Mouse (Mus musculus): ENCODE results near the gene Pappa. TPM values are rescaled to one million over a fixed set of nuclear protein-coding genes. Genes with fewer than 3 reads are reported as not detected.

The Pappa gene
- polyA plus RNA-seq, 1 experiment from 2014 or later = 1.7 TPM

GRCm38 (mm10) chr4:65217651-65218364 is 93.8 kb downstream of the Pappa start:
- H3K4me3 ChIP-seq (replicated peaks) = no peak overlapping the region
- peak overlapping the region; percentile 17; the same call in 1 of the 2 replicates for H3K4me2 ChIP-seq (replicated peaks)
- peak; percentile 51 for ATAC-seq (ENCODE audit: insufficient number of reproducible peaks, low FRiP score, low TSS enrichment, low read depth)
- WGBS = 13% methylated on average over 9 of the region's 9 CpGs
- no peaks in the 10 kb centered on the region for H3K36me3 ChIP-seq
- H3K4me1 ChIP-seq = peaks cover 12% of the 10 kb centered on the region; the same call in 1 of the 2 replicates
- peak overlapping the region; percentile 44; the same call in 1 of the 2 replicates for H3K27ac ChIP-seq (replicated peaks)
- no peak overlapping the region for H3K9ac ChIP-seq
- no peaks in the 10 kb centered on the region for H3K9me3 ChIP-seq (replicated peaks)
- no peaks in the 10 kb centered on the region for H3K27me3 ChIP-seq

DNA sequence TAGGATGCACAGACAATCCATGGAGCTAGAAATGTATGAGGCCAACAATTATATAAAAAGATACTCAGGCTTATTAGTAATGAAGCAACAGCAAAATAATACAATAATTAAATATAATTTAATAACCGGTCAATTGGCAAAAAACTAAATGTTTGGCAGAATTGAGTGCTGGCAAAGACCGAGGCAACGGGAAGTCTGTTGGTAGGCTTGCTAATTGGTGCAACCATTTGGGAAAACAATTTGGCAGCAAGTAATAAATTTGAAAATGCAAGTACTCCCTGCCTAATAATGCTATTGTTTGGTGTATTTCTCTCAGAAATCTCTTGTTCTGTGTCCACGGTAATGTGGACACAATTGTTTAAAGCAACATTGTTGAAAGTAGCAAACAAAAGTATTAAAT is 99.9 kb downstream of the Pappa start:
- H3K4me3 ChIP-seq (replicated peaks) = no peak overlapping the region
- no peaks in the 10 kb centered on the region for H3K36me3 ChIP-seq
- no peaks in the 10 kb centered on the region for H3K9me3 ChIP-seq (replicated peaks)
- ATAC-seq (ENCODE audit: insufficient number of reproducible peaks, low FRiP score, low TSS enrichment, low read depth) = no peak
- no peaks in the 10 kb centered on the region for H3K27me3 ChIP-seq
- no peak overlapping the region for H3K27ac ChIP-seq (replicated peaks)
- no peak overlapping the region for H3K4me2 ChIP-seq (replicated peaks)
- no peaks in the 10 kb centered on the region for H3K4me1 ChIP-seq
- WGBS = 79% methylated on average over 4 of the region's 4 CpGs
- no peak overlapping the region for H3K9ac ChIP-seq

- Histone ChIP-seq H3K9me3 (replicated peaks) (no peaks in the 10 kb centered on the region), H3K9ac (no peak overlapping the region), H3K27me3 (no peaks in the 10 kb centered on the region), H3K36me3 (no peaks in the 10 kb centered on the region), H3K27ac (replicated peaks) (no peak overlapping the region), H3K4me2 (replicated peaks) (no peak overlapping the region), H3K4me3 (replicated peaks) (no peak overlapping the region), H3K4me1 (0 out of 2 replicates have a peak, but pooled peaks cover 5% of the 10 kb centered on the region)
- 11% methylated on average over 8 of the region's 8 CpGs for WGBS
- ATAC-seq (ENCODE audit: insufficient number of reproducible peaks, low FRiP score, low TSS enrichment, low read depth) = no peak
Observed at GRCm38 (mm10) chr4:65238540-65238998, 114.6 kb downstream of the Pappa start.

- Histone ChIP-seq H3K9ac (no peak overlapping the region), H3K27me3 (no peaks in the 10 kb centered on the region), H3K9me3 (replicated peaks) (no peaks in the 10 kb centered on the region), H3K4me3 (replicated peaks) (no peak overlapping the region), H3K36me3 (no peaks in the 10 kb centered on the region), H3K4me1 (0 out of 2 replicates have a peak, but pooled peaks cover 5% of the 10 kb centered on the region), H3K27ac (replicated peaks) (no peak overlapping the region), H3K4me2 (replicated peaks) (no peak overlapping the region)
- ATAC-seq (ENCODE audit: insufficient number of reproducible peaks, low FRiP score, low TSS enrichment, low read depth) = no peak
- 23% methylated on average over 3 of the region's 3 CpGs for WGBS
Observed at GRCm38 (mm10) chr4:65242434-65242931, 118.5 kb downstream of the Pappa start.

- Histone ChIP-seq H3K27me3 (no peaks in the 10 kb centered on the region), H3K4me1 (0 out of 2 replicates have a peak, but pooled peaks cover 5% of the 10 kb centered on the region), H3K4me2 (replicated peaks) (no peak overlapping the region), H3K36me3 (no peaks in the 10 kb centered on the region), H3K9me3 (replicated peaks) (no peaks in the 10 kb centered on the region), H3K9ac (no peak overlapping the region), H3K27ac (replicated peaks) (no peak overlapping the region), H3K4me3 (replicated peaks) (no peak overlapping the region)
- WGBS = 40% methylated on average over 2 of the region's 2 CpGs
- ATAC-seq (ENCODE audit: insufficient number of reproducible peaks, low FRiP score, low TSS enrichment, low read depth) = no peak
Observed at GRCm38 (mm10) chr4:65243245-65243644, 119.3 kb downstream of the Pappa start.

DNA sequence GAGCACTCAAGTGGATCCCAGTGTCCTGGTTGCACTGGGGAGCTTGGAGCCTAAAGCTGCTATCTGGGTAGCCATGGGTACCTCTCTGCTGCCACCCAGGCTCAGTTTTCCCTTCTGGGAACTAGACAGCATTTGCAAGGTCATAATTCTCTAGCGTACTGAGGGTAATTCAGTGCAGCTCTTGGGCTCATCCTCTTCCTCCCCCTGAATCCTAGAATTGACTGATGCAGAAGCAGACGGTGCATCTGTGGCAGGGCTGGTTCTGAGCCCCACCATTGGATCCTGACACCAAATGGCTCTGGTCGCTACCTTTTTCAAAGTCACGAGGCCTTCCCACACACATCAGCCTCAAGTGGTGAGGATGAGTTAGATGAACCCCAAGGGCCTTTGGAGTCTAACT is 121.0 kb downstream of the Pappa start:
- Histone ChIP-seq H3K4me2 (replicated peaks) (no peak overlapping the region), H3K4me1 (0 out of 2 replicates have a peak, but pooled peaks cover 5% of the 10 kb centered on the region), H3K4me3 (replicated peaks) (no peak overlapping the region), H3K36me3 (no peaks in the 10 kb centered on the region), H3K27ac (replicated peaks) (no peak overlapping the region), H3K9me3 (replicated peaks) (no peaks in the 10 kb centered on the region), H3K27me3 (no peaks in the 10 kb centered on the region), H3K9ac (no peak overlapping the region)
- no peak for ATAC-seq (ENCODE audit: insufficient number of reproducible peaks, low FRiP score, low TSS enrichment, low read depth)
- 45% methylated on average over 4 of the region's 4 CpGs for WGBS

- Histone ChIP-seq H3K4me1 (0 out of 2 replicates have a peak, but pooled peaks cover 5% of the 10 kb centered on the region), H3K27ac (replicated peaks) (no peak overlapping the region), H3K4me2 (replicated peaks) (no peak overlapping the region), H3K36me3 (no peaks in the 10 kb centered on the region), H3K27me3 (no peaks in the 10 kb centered on the region), H3K9me3 (replicated peaks) (no peaks in the 10 kb centered on the region), H3K9ac (no peak overlapping the region), H3K4me3 (replicated peaks) (no peak overlapping the region)
- WGBS = 57% methylated on average over 3 of the region's 3 CpGs
- no peak for ATAC-seq (ENCODE audit: insufficient number of reproducible peaks, low FRiP score, low TSS enrichment, low read depth)
Observed at GRCm38 (mm10) chr4:65245440-65245839, 121.5 kb downstream of the Pappa start.

DNA sequence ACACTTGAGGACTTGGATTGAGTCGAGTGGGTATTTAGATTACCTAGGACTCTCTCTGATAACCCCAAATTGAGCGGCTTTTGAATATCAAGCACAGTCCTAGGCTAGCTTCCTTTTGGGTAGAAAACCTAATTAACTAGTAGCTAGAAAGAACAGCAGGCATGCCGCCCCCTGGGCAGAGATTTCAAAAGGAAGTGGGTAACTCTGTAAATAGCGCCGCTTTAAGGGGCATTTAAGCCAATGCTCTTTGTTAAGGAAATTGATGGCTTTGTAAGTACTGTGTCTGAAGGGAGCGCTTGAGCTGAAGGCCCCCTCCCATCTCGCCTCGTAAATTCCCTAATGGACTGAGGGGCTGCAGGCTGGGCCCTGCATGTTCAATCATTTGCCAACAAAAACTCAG is 128.2 kb downstream of the Pappa start:
- Histone ChIP-seq H3K9ac (no peak overlapping the region), H3K9me3 (replicated peaks) (no peaks in the 10 kb centered on the region), H3K4me3 (replicated peaks) (no peak overlapping the region), H3K4me1 (0 out of 2 replicates have a peak, but pooled peaks cover 3% of the 10 kb centered on the region), H3K27me3 (no peaks in the 10 kb centered on the region), H3K4me2 (replicated peaks) (no peak overlapping the region), H3K36me3 (no peaks in the 10 kb centered on the region), H3K27ac (replicated peaks) (no peak overlapping the region)
- ATAC-seq (ENCODE audit: insufficient number of reproducible peaks, low FRiP score, low TSS enrichment, low read depth) = no peak
- 13% methylated on average over 8 of the region's 8 CpGs for WGBS

DNA sequence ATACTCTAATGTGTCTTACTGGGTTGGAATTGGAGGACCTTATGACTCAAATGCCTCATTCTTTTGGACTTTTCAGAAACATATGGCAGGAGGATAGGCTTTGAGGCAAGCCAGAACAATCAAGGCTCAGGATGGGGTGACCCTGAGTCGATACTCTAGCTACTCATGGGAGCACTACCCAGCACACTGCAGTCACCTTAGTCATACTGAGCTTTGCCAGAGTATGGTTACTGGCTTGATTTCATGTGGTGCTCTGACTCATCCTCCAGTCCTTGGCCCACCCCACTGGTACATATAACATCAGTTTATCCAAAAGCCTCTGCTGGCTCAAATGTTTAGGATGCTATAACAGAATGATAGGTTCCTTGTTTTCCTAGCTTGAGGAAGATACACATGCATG is 130.1 kb downstream of the Pappa start:
- Histone ChIP-seq H3K9ac (no peak overlapping the region), H3K4me3 (replicated peaks) (no peak overlapping the region), H3K27ac (replicated peaks) (no peak overlapping the region), H3K9me3 (replicated peaks) (no peaks in the 10 kb centered on the region), H3K27me3 (no peaks in the 10 kb centered on the region), H3K4me2 (replicated peaks) (no peak overlapping the region), H3K36me3 (no peaks in the 10 kb centered on the region), H3K4me1 (0 out of 2 replicates have a peak, but pooled peaks cover 3% of the 10 kb centered on the region)
- 86% methylated on average over 1 of the region's 1 CpGs for WGBS
- ATAC-seq (ENCODE audit: insufficient number of reproducible peaks, low FRiP score, low TSS enrichment, low read depth) = no peak

GRCm38 (mm10) chr4:65267066-65267465 is 143.1 kb downstream of the Pappa start:
- ATAC-seq (ENCODE audit: insufficient number of reproducible peaks, low FRiP score, low TSS enrichment, low read depth) = no peak
- Histone ChIP-seq H3K4me1 (no peaks in the 10 kb centered on the region), H3K27me3 (no peaks in the 10 kb centered on the region), H3K4me2 (replicated peaks) (no peak overlapping the region), H3K4me3 (replicated peaks) (no peak overlapping the region), H3K9ac (no peak overlapping the region), H3K36me3 (no peaks in the 10 kb centered on the region), H3K27ac (replicated peaks) (no peak overlapping the region), H3K9me3 (replicated peaks) (no peaks in the 10 kb centered on the region)
- WGBS = 34% methylated on average over 2 of the region's 2 CpGs

DNA sequence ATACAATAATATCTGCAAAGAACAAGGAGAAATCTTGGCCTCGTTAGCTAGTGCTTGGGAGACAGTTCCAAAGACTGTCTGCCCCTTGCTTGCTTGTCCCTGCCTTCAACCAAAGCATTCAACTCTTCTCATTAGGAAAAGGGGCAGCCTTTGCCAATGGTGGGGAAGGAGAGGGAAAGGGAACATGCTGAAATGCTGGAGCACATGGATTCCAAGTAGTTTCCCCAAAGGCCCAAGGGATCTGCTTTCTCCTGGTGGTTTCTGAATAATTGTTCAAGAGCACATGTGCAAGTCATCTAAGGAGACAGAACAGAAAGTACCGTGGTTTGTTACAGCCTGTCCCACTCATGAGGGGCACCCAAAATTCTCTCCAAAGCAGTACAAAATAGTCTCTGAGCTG is 146.0 kb downstream of the Pappa start:
- WGBS = 57% methylated on average over 2 of the region's 2 CpGs
- no peaks in the 10 kb centered on the region for H3K36me3 ChIP-seq
- no peak overlapping the region for H3K4me2 ChIP-seq (replicated peaks)
- no peak overlapping the region for H3K9ac ChIP-seq
- H3K27me3 ChIP-seq = no peaks in the 10 kb centered on the region
- 0 out of 2 replicates have a peak, but pooled peaks cover 4% of the 10 kb centered on the region for H3K4me1 ChIP-seq
- H3K27ac ChIP-seq (replicated peaks) = no peak overlapping the region
- H3K9me3 ChIP-seq (replicated peaks) = no peaks in the 10 kb centered on the region
- H3K4me3 ChIP-seq (replicated peaks) = no peak overlapping the region
- ATAC-seq (ENCODE audit: insufficient number of reproducible peaks, low FRiP score, low TSS enrichment, low read depth) = no peak
